Mouse (Mus musculus) cerebellum, postnatal 14 days (tissue): ENCODE measurements around the gene Ppp4r3a.
"Not testable (repeated sequence)": the region's sequence is repeated elsewhere in the genome, so short reads cannot be mapped to it uniquely, and the experiment has no call there.

Experiments used
- DNase-seq, 2 experiments: peaks; one replicate each; pipeline ENCODE4 v3.0.0; 2021; ENCODE audit warnings: mixed read lengths in 2 of 2

Ppp4r3a gene

GRCm38 (mm10) chr12:101083076-101083838 lies at the start of gene Ppp4r3a:
Gene Ppp4r3a (minus strand): TSS chr12:101083702.
- DNase-seq: peak; percentile 96 to 98

DNA sequence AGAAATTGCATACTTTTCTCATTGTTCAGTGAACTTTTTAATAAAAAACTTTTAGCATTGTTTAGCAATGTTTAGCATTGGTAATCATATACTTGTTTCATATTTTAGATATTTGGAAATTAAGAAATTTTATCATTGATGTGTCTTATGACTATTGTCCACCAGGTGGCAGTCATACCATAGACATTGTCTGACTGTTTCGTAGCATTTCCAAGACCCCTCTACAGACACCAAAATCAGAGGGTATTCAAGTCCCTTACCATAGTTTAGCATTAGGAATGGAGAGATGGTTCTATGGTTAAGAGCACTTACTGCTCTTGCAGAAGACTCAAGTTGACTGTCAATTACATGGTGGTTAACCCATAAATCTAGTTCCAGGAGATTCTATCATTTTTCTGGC lies 39.5 kb upstream of the Ppp4r3a start:
- peak; percentile 40 to 49 for DNase-seq

GRCm38 (mm10) chr12:101122066-101122465 lies 38.6 kb upstream of the Ppp4r3a start:
- not testable (repeated sequence) for DNase-seq

GRCm38 (mm10) chr12:101109794-101110585 lies 26.5 kb upstream of the Ppp4r3a start:
- not testable (repeated sequence) for DNase-seq

- no peak for DNase-seq
Observed at GRCm38 (mm10) chr12:101107722-101108121, 24.2 kb upstream of the Ppp4r3a start.

- DNase-seq: no peak
Observed at GRCm38 (mm10) chr12:101105571-101105970, 22.1 kb upstream of the Ppp4r3a start.

DNA sequence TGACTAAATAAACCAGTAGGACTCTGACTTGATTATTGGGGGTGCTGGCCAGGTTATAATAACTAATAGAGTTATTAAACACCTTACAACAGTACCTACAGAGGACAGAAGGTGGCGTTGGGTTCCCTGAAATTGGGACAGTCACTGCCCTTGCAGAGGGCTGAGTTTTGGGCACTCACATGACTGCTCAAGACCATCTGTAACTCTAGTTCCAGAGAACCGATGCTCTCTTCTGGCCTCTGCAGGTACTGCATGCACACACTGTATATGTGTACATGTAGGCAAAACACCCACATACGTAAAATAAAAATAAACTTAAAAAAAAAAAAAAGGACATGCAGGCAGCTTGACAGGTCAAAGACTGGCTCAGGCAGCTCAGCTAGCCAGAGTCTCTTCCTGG lies 19.1 kb upstream of the Ppp4r3a start:
- peak in 1 of 2 experiments; percentile 63 for DNase-seq

DNA sequence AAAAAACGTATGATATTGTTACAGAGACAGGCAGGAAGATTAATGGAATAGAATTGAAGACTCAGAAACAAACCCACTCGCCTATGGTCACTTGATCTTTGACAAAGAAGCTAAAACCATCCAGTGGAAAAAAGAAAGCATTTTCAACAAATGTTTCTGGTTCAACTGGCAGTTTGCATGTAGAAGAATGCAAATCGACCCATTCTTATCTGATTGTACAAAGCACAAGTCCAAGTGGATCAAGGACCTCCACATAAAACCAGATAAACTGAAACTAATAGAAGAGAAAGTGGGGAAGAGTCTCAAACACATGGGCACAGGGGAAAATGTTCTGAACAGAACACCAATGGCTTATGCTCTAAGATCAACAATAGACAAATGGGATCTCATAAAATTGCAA lies 10.2 kb upstream of the Ppp4r3a start:
- not testable (repeated sequence) for DNase-seq

DNA sequence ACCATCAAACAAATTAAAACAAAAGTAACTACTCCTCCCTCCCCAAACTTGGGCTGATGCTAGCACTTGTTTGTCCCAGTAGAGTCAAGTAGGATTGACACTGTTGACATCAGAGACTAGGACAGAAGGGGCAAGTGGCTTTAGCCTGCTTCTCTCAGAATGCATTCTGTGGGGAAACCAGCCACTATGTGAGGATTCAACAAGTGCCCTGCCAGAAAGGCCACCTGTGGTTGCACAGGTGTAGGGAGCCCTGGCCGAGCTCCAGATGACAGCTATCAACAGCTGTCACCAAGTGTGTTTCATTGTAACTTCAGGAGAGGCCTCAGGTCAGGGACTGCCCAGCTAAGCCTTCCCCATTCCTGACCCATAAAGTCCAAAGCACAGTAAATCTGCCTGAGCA lies 6.5 kb upstream of the Ppp4r3a start:
- no peak for DNase-seq

GRCm38 (mm10) chr12:101087406-101087805 lies 3.9 kb upstream of the Ppp4r3a start:
- DNase-seq: no peak

DNA sequence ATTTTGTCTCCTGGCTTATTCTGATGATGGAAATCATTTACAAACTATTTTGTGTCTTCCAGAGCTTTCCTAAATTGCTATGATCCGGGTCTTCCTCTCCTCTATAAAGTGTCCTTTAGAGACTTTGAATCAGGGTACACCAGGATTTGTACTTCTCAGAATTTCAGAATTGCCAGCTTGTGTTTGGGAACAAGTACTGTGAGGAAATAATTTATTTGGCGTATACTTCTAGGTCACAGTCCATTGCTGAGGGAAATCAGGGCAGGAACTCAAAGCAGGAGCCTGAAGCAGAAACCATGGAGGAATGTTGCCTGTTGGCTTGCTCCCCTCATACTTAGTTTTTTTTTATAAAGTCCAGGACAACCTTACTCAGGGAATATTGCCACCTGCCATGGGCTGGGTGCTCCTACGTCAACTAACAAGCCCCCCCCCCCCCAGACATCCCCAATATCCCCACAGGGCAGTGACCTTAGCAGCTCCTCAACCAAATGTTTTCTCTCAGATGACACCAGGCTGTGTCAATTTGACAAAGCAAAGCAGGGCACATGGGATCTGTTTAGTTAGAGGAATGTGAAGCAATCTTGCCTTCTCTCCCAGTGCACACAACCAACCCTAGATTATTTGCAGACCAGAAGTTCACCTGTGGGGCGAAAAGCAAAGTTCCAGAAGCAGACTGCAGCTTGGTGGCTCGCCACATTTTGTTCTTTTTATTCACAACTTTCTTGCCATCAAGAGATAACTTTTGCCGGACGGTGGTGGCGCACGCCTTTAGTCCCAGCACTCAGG lies 1.6 kb upstream of the Ppp4r3a start:
- DNase-seq: no peak

DNA sequence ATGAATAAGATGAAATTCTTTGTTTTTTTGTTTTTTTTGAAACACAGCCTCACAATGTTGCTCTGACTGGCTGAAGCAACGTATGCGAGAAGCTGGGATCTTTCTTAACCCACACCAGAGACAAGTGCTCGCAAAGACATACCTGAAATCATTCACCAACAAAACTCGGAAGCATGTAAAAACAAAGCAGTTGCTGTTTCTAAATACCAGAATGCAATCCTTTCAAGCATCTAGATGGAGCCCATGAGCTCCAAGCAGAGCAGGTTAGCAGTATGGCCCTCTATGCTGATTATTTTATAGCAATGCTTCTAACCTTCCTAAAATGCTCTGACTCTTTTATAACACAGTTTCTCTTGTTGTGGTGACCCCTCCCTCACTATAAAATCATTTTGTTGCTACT lies 735 bp upstream of the Ppp4r3a start:
- no peak for DNase-seq

DNA sequence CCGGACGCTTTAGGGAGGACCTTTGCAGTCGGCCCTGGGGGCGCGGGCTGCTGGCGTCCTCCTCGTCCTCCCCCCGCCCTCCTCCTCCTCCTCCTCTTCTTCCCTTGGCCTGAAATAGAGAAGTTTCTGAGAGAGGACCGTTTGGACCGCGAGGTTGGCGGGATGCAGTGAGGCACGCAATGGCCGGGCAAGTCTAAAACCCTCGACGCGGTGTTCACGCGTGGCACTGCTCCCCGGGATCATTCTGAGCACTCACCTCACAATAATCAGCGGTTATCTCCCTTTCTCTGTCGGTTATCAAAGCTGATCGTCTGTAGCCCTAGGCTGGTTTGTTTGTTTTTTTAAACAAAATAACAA lies 315 bp upstream of the Ppp4r3a start:
- DNase-seq: no peak

- DNase-seq: peak; percentile 49 to 52
Observed at GRCm38 (mm10) chr12:101082296-101083075, 1.0 kb downstream of the Ppp4r3a start.

- DNase-seq: no peak
Observed at GRCm38 (mm10) chr12:101077955-101078354, 5.5 kb downstream of the Ppp4r3a start.

GRCm38 (mm10) chr12:101075433-101075832 lies 8.1 kb downstream of the Ppp4r3a start:
- no peak for DNase-seq

GRCm38 (mm10) chr12:101074821-101075429 lies 8.6 kb downstream of the Ppp4r3a start:
- no peak for DNase-seq

- DNase-seq: no peak
Observed at GRCm38 (mm10) chr12:101069813-101070212, 13.7 kb downstream of the Ppp4r3a start.

GRCm38 (mm10) chr12:101066329-101066728 lies 17.2 kb downstream of the Ppp4r3a start:
- no peak for DNase-seq

GRCm38 (mm10) chr12:101039956-101040355 lies 43.5 kb downstream of the Ppp4r3a start:
- DNase-seq: no peak

- peak; percentile 81 to 86 for DNase-seq
Observed at GRCm38 (mm10) chr12:101028954-101029731, 54.4 kb downstream of the Ppp4r3a start, which contains the start of gene Ccdc88c. Gene Ccdc88c (minus strand): TSS chr12:101029056.
